25 mouse cellular contexts compared by ENCODE assay signal in the genomic region with DNA sequence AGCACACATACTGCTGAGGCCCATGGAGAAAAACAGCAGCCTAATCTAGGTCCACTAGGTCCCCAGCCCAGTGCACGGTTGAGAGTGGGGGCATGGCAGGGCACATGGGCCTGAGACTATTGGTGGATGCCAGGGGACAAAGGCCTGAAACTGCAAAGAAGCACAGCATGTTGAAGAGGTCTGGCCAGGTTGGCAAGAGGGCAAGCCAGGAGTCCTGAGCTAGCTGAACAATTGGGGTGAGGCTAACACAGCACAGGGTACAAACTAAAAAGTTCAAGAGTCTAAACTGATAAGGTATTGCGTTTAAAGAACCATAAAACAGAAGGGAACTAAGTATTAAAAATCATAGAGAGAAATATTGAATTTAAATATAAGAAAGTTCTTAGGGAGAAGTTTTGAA.
"Had no signal": no experiment of that assay in that cellular context is flagged by ENCODE, and none has a peak within 500 bp of the region (broad histone marks: within the 10 kb centered on the region; RNA-seq: fewer than 3 reads in every experiment).

No protein-coding gene starts in this region.

- H3K4me2 ChIP-seq: heart, embryonic 11.5 days; heart, embryonic 13.5 days; heart, embryonic 15.5 days; hindbrain, embryonic 13.5 days; hindbrain, embryonic 15.5 days; limb, embryonic 12.5 days; liver, embryonic 13.5 days; liver, embryonic 15.5 days had no signal

- H3K4me1 ChIP-seq: heart, embryonic 13.5 days; heart, embryonic 15.5 days; hindbrain, embryonic 13.5 days; hindbrain, embryonic 15.5 days; limb, embryonic 10.5 days; limb, embryonic 12.5 days; liver, embryonic 13.5 days; liver, embryonic 15.5 days had no signal

- H3K9ac ChIP-seq: heart, embryonic 13.5 days; heart, embryonic 15.5 days; hindbrain, embryonic 13.5 days; hindbrain, embryonic 15.5 days; limb, embryonic 12.5 days; liver, embryonic 13.5 days; liver, embryonic 15.5 days had no signal

- H3K36me3 ChIP-seq: heart, embryonic 13.5 days; heart, embryonic 15.5 days; hindbrain, embryonic 13.5 days; hindbrain, embryonic 15.5 days; limb, embryonic 10.5 days; limb, embryonic 12.5 days; liver, embryonic 13.5 days; liver, embryonic 15.5 days had no signal

- H3K27me3 ChIP-seq: heart, embryonic 13.5 days; heart, embryonic 15.5 days; hindbrain, embryonic 13.5 days; hindbrain, embryonic 15.5 days; limb, embryonic 12.5 days; liver, embryonic 13.5 days; liver, embryonic 15.5 days had no signal

- H3K4me3 ChIP-seq: gastrocnemius, adult 2 months; heart, adult 2 months; heart, embryonic 13.5 days; heart, embryonic 15.5 days; hindbrain, embryonic 13.5 days; hindbrain, embryonic 15.5 days; layer of hippocampus, adult 2 months; left cerebral cortex, adult 2 months; limb, embryonic 10.5 days; limb, embryonic 12.5 days; liver, embryonic 13.5 days; liver, embryonic 15.5 days had no signal

- ATAC-seq: hindbrain, postnatal 0 days had no signal

- DNase-seq: gastrocnemius, adult 2 months; gastrocnemius, postnatal 14 days; gastrocnemius, postnatal 36 days; heart, adult 11 months; heart, adult 2 months; heart, postnatal 14 days; heart, postnatal 36 days; kidney, adult 18-20 months; kidney, adult 8-10 months; kidney, postnatal 10 days; kidney, postnatal 25 days; kidney, postnatal 4 days; liver; liver, embryonic 13.5 days had no signal

- H3K27ac ChIP-seq: gastrocnemius, adult 2 months; heart, adult 2 months; heart, embryonic 13.5 days; heart, embryonic 15.5 days; hindbrain, embryonic 13.5 days; hindbrain, embryonic 15.5 days; hindbrain, postnatal 0 days; layer of hippocampus, adult 2 months; left cerebral cortex, adult 2 months; limb, embryonic 10.5 days; limb, embryonic 12.5 days; liver, embryonic 13.5 days; liver, embryonic 15.5 days had no signal
